Mouse (Mus musculus) v-Abl transformed pro-B cells (cell line): ENCODE data around the gene Apeh.

Experiments used
- in situ Hi-C, 2 experiments: fragments of 400-800 bp; cut with MboI; formaldehyde crosslinking; loops; one replicate each; pipeline ENCODE4 v1.15.1; 2025; ENCODE audit not compliant: unreplicated experiment in 2 of 2

The Apeh gene

GRCm38 (mm10) chr9:108085261-108085660 lies 9.1 kb downstream of the Apeh start:
- in situ Hi-C loops, result no loop called here

- in situ Hi-C loops, result no loop called here
These were observed 10.8 kb downstream of the Apeh start for GRCm38 (mm10) chr9:108083561-108083960.

- in situ Hi-C loops, result no loop called here
These were observed 11.4 kb downstream of the Apeh start, which contains the start of gene Rnf123 for GRCm38 (mm10) chr9:108082988-108083431. Rnf123 (minus strand) TSS chr9:108083346.

GRCm38 (mm10) chr9:108082549-108082948 lies 11.9 kb downstream of the Apeh start:
- in situ Hi-C loops, result no loop called here

GRCm38 (mm10) chr9:108080168-108080567 lies 14.2 kb downstream of the Apeh start, which contains the start of gene Mst1:
Mst1 (plus strand) TSS chr9:108080436.
- in situ Hi-C loops, result no loop called here

GRCm38 (mm10) chr9:108073141-108073930 lies 21.1 kb downstream of the Apeh start:
- in situ Hi-C loops, result loop anchor here in 1 of 2 experiments (25.0 kb wide), 2 partner anchors 311 to 436 kb away; partner anchors contain the start of genes Gnai2 and Rbm5

GRCm38 (mm10) chr9:108072481-108072924 lies 21.9 kb downstream of the Apeh start:
- in situ Hi-C loops, result loop anchor here in 1 of 2 experiments (25.0 kb wide), 2 partner anchors 310 to 435 kb away; partner anchors contain the start of genes Gnai2 and Rbm5

- in situ Hi-C loops, result loop anchor here in 1 of 2 experiments (25.0 kb wide), 2 partner anchors 310 to 434 kb away; partner anchors contain the start of genes Gnai2 and Rbm5
These were observed 22.6 kb downstream of the Apeh start for GRCm38 (mm10) chr9:108071801-108072200.

GRCm38 (mm10) chr9:108069529-108069928 lies 24.9 kb downstream of the Apeh start:
- in situ Hi-C loops, result loop anchor here (5.0 to 25.0 kb wide), 3 partner anchors 167 to 432 kb away; partner anchors contain the start of genes Gnai2 (in 1 of the 2) and Rbm5 (in 1 of the 2)

GRCm38 (mm10) chr9:108069007-108069406 lies 25.4 kb downstream of the Apeh start:
- in situ Hi-C loops, result loop anchor here (5.0 to 25.0 kb wide), 3 partner anchors 167 to 432 kb away; partner anchors contain the start of genes Gnai2 (in 1 of the 2) and Rbm5 (in 1 of the 2)

GRCm38 (mm10) chr9:108067900-108068299 lies 26.5 kb downstream of the Apeh start:
- in situ Hi-C loops, result loop anchor here (5.0 to 25.0 kb wide), 3 partner anchors 166 to 431 kb away; partner anchors contain the start of genes Gnai2 (in 1 of the 2) and Rbm5 (in 1 of the 2)

GRCm38 (mm10) chr9:108067199-108067598 lies 27.2 kb downstream of the Apeh start:
- in situ Hi-C loops, result loop anchor here (5.0 to 25.0 kb wide), 3 partner anchors 165 to 430 kb away; partner anchors contain the start of genes Gnai2 (in 1 of the 2) and Rbm5 (in 1 of the 2)

GRCm38 (mm10) chr9:108065491-108066011 lies 28.9 kb downstream of the Apeh start:
- in situ Hi-C loops, result loop anchor here (5.0 to 25.0 kb wide), 3 partner anchors 163 to 428 kb away; partner anchors contain the start of genes Gnai2 (in 1 of the 2) and Rbm5 (in 1 of the 2)

GRCm38 (mm10) chr9:108063361-108063760 lies 31.0 kb downstream of the Apeh start:
- in situ Hi-C loops, result loop anchor here in 1 of 2 experiments (25.0 kb wide), 2 partner anchors 301 to 426 kb away; partner anchors contain the start of genes Gnai2 and Rbm5

- in situ Hi-C loops, result loop anchor here in 1 of 2 experiments (25.0 kb wide), 2 partner anchors 300 to 425 kb away; partner anchors contain the start of genes Gnai2 and Rbm5
These were observed 32.3 kb downstream of the Apeh start for GRCm38 (mm10) chr9:108062142-108062541.

GRCm38 (mm10) chr9:108058291-108058690 lies 36.1 kb downstream of the Apeh start:
- in situ Hi-C loops, result loop anchor here (5.0 to 25.0 kb wide), 3 partner anchors 96 to 421 kb away; partner anchors contain the start of genes Gnai2 (in 1 of the 2) and Rbm5 (in 1 of the 2)

GRCm38 (mm10) chr9:108057262-108057562 lies 37.2 kb downstream of the Apeh start:
- in situ Hi-C loops, result loop anchor here (5.0 to 25.0 kb wide), 3 partner anchors 95 to 420 kb away; partner anchors contain the start of genes Gnai2 (in 1 of the 2) and Rbm5 (in 1 of the 2)

GRCm38 (mm10) chr9:108056361-108057261 lies 37.8 kb downstream of the Apeh start:
- in situ Hi-C loops, result loop anchor here (5.0 to 25.0 kb wide), 3 partner anchors 94 to 419 kb away; partner anchors contain the start of genes Gnai2 (in 1 of the 2) and Rbm5 (in 1 of the 2)

- in situ Hi-C loops, result loop anchor here (5.0 to 25.0 kb wide), 3 partner anchors 93 to 418 kb away; partner anchors contain the start of genes Gnai2 (in 1 of the 2) and Rbm5 (in 1 of the 2)
These were observed 38.7 kb downstream of the Apeh start for GRCm38 (mm10) chr9:108055661-108056237.
